Mouse (Mus musculus) testis, postnatal 14 days (tissue): Measurements from ENCODE around the gene Pccb.

Experiments
- DNase-seq: peaks from one replicate; pipeline ENCODE4 v3.0.0; 2021; ENCODE audit warnings: low spot score

The Pccb gene

GRCm38 (mm10) chr9:101042249-101042648, 7.6 kb upstream of the Pccb start:
- DNase-seq = no peak

GRCm38 (mm10) chr9:101041508-101041907, 6.8 kb upstream of the Pccb start:
- no peak for DNase-seq

- DNase-seq = no peak
Measured at GRCm38 (mm10) chr9:101038634-101039033, 3.9 kb upstream of the Pccb start.

GRCm38 (mm10) chr9:101037396-101037795, 2.7 kb upstream of the Pccb start:
- no peak for DNase-seq

GRCm38 (mm10) chr9:101036876-101037275, 2.2 kb upstream of the Pccb start:
- no peak for DNase-seq

- no peak for DNase-seq
Measured at GRCm38 (mm10) chr9:101035836-101036596, 1.3 kb upstream of the Pccb start.

- DNase-seq = no peak
Measured at GRCm38 (mm10) chr9:101033761-101034447, 794 bp downstream of the Pccb start.

- no peak for DNase-seq
Measured at GRCm38 (mm10) chr9:101018768-101019167, 15.9 kb downstream of the Pccb start.

- no peak for DNase-seq
Measured at GRCm38 (mm10) chr9:101017734-101018516, 16.8 kb downstream of the Pccb start.

GRCm38 (mm10) chr9:101015324-101015723, 19.4 kb downstream of the Pccb start:
- DNase-seq = no peak

- DNase-seq = no peak
Measured at GRCm38 (mm10) chr9:101012433-101012832, 22.3 kb downstream of the Pccb start.

- DNase-seq = no peak
Measured at GRCm38 (mm10) chr9:101005866-101006265, 28.8 kb downstream of the Pccb start.

GRCm38 (mm10) chr9:101003302-101003701, 31.4 kb downstream of the Pccb start:
- DNase-seq = no peak

- DNase-seq = no peak
Measured at GRCm38 (mm10) chr9:101002841-101003240, 31.9 kb downstream of the Pccb start.

GRCm38 (mm10) chr9:101002053-101002452, 32.6 kb downstream of the Pccb start:
- no peak for DNase-seq

- DNase-seq = no peak
Measured at GRCm38 (mm10) chr9:100997138-100997537, 37.6 kb downstream of the Pccb start.

- DNase-seq = no peak
Measured at GRCm38 (mm10) chr9:100993937-100994336, 40.8 kb downstream of the Pccb start.

- DNase-seq = no peak
Measured at GRCm38 (mm10) chr9:100992191-100992590, 42.5 kb downstream of the Pccb start.

- no peak for DNase-seq
Measured at GRCm38 (mm10) chr9:100991321-100991720, 43.4 kb downstream of the Pccb start.

GRCm38 (mm10) chr9:100990609-100991008, 44.1 kb downstream of the Pccb start:
- DNase-seq = no peak

- no peak for DNase-seq
Measured at GRCm38 (mm10) chr9:100987850-100988249, 46.8 kb downstream of the Pccb start.

- no peak for DNase-seq
Measured at GRCm38 (mm10) chr9:100987006-100987405, 47.7 kb downstream of the Pccb start.
